Mouse (Mus musculus): ENCODE results near the gene St6galnac3.

- TF ChIP-seq USF1 (IDR thresholded peaks at IDR 0.05; ENCODE audit: low read depth) (no peak), CTCF (IDR thresholded peaks at IDR 0.05; ENCODE audit: control insufficient read depth, insufficient read depth, insufficient read length) (no peak)
Measured at GRCm38 (mm10) chr3:153198514-153198913, 526.5 kb downstream of the St6galnac3 start.
